Mouse (Mus musculus): ENCODE measurements around the gene Fgl2.

GRCm38 (mm10) chr5:21331656-21332055 is 40.8 kb upstream of the Fgl2 start:
- TF ChIP-seq CTCF (IDR thresholded peaks at IDR 0.05; ENCODE audit: borderline replicate concordance, extremely low read depth, insufficient read depth, insufficient read length) (no peak), POLR2A (IDR thresholded peaks at IDR 0.05; ENCODE audit: borderline replicate concordance, extremely low read depth, insufficient read depth, insufficient read length, poor library complexity, severe bottlenecking) (no peak)
